12 mouse cellular contexts compared by ENCODE assay signal in the genomic region with DNA sequence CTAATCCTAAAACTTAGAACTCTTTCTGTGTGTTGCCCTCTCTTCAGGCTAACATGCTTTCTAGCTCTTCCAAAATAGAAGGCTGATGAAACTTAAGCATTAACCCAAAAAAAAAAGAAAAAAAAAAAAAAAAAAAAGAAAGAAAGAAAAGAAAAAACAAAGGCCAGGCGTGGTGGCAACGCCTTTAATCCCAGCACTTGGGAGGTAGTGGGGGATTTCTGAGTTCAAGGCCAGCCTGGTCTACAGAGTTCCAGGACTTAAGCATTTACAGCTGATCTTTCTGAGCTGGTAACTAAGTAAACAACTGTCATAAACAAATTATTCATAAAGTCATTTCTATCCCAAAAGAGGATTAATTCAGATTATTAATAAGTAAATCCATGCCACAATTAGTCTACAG. TPM values are rescaled to one million over a fixed set of nuclear protein-coding genes. Genes with fewer than 3 reads are reported as not detected.
A peak's percentile ranks its signal among the peaks of the same experiment; 100 is the strongest.
DNase-seq lines count a peak whose midpoint lies in the region; ATAC-seq and TF ChIP-seq lines count a peak whose summit lies in the region.
"Had no signal": no experiment of that assay in that cellular context is flagged by ENCODE, and none has a peak within 500 bp of the region (broad histone marks: within the 10 kb centered on the region; RNA-seq: fewer than 3 reads in every experiment).

No protein-coding gene starts in this region.

- DNase-seq in kidney, postnatal 4 days = no peak
- DNase-seq in MEL (ENCODE audit: low read depth, low spot score) = no peak
- no peak for DNase-seq in midbrain, embryonic 14.5 days
- DNase-seq in urinary bladder, postnatal 25 days (ENCODE audit: low spot score) = no peak
- no peak for DNase-seq in heart, adult 18-20 months
- DNase-seq: cerebellum, postnatal 36 days; gastrocnemius, postnatal 14 days; right cerebral cortex, postnatal 4 days; thymus, postnatal 25 days had no signal

- WGBS in kidney, embryonic 16.5 days = 80% methylated on average over 2 of the region's 2 CpGs
- 83% methylated on average over 2 of the region's 2 CpGs for WGBS in hindbrain, embryonic 13.5 days
- 87% methylated on average over 2 of the region's 2 CpGs for WGBS in midbrain, embryonic 14.5 days

- H3K9ac ChIP-seq in kidney, embryonic 16.5 days (replicated peaks; ENCODE audit: low read length) = no peak overlapping the region
- peak overlapping the region; percentile 97 for H3K9ac ChIP-seq in MEL (ENCODE audit: control insufficient read depth, low read depth, low read length, poor library complexity, severe bottlenecking)
- H3K9ac ChIP-seq in hindbrain, embryonic 13.5 days = no peak overlapping the region
- no peak overlapping the region for H3K9ac ChIP-seq in midbrain, embryonic 14.5 days (replicated peaks; ENCODE audit: low read length)

- peak overlapping the region; percentile 68 for H3K4me2 ChIP-seq in kidney, embryonic 16.5 days (replicated peaks; ENCODE audit: low read depth, low read length)
- peak overlapping the region; percentile 76 for H3K4me2 ChIP-seq in hindbrain, embryonic 13.5 days
- peak overlapping the region; percentile 21 for H3K4me2 ChIP-seq in midbrain, embryonic 14.5 days (ENCODE audit: low read length)

- H3K4me1 ChIP-seq in kidney, embryonic 16.5 days (ENCODE audit: insufficient read depth, low read length) = peaks cover 17% of the 10 kb centered on the region
- peaks cover 8 to 13% of the 10 kb centered on the region in 2 experiments for H3K4me1 ChIP-seq in MEL (ENCODE audit: control insufficient read depth in 1 of 2, insufficient read depth in 2 of 2, low read length in 2 of 2)
- peaks cover 29% of the 10 kb centered on the region for H3K4me1 ChIP-seq in hindbrain, embryonic 13.5 days (replicated peaks)
- H3K4me1 ChIP-seq in midbrain, embryonic 14.5 days (ENCODE audit: control insufficient read depth, insufficient read depth, low read length) = peaks cover 16% of the 10 kb centered on the region

- H3K79me2 ChIP-seq in MEL (ENCODE audit: control insufficient read depth, insufficient read depth, low read length, poor library complexity) = peaks cover 65% of the 10 kb centered on the region

- no peak overlapping the region for H3K27ac ChIP-seq in kidney, embryonic 16.5 days (ENCODE audit: low read length)
- no peak overlapping the region for H3K27ac ChIP-seq in MEL (ENCODE audit: control insufficient read depth, low read depth, low read length)
- H3K27ac ChIP-seq in hindbrain, embryonic 13.5 days = no peak overlapping the region
- no peak overlapping the region for H3K27ac ChIP-seq in midbrain, embryonic 14.5 days (replicated peaks; ENCODE audit: low read depth, low read length)

- no peaks in the 10 kb centered on the region for H3K36me3 ChIP-seq in kidney, embryonic 16.5 days (ENCODE audit: insufficient read depth, low read length)
- H3K36me3 ChIP-seq in MEL (ENCODE audit: control insufficient read depth in 1 of 2, insufficient read depth in 2 of 2, low read length in 2 of 2) = peaks cover 0 to 22% of the 10 kb centered on the region in 2 experiments; a peak in 3 of 4 replicates
- peaks cover 2% of the 10 kb centered on the region; the same call in 1 of the 2 replicates for H3K36me3 ChIP-seq in hindbrain, embryonic 13.5 days
- no peaks in the 10 kb centered on the region for H3K36me3 ChIP-seq in midbrain, embryonic 14.5 days (ENCODE audit: control insufficient read depth, insufficient read depth, low read length)

- no peak for TF ChIP-seq POLR2A in MEL (IDR thresholded peaks at IDR 0.05; ENCODE audit: control insufficient read depth in 1 of 2, insufficient read depth in 1 of 2, low read depth in 1 of 2, low read length in 2 of 2, poor library complexity in 1 of 2)

- no peak for TF ChIP-seq CTCF in MEL (IDR thresholded peaks at IDR 0.05 in 2 of 3, conservative IDR thresholded peaks at IDR 0.05 in 1 of 3; ENCODE audit: control insufficient read depth in 1 of 3, insufficient read depth in 1 of 3, low read depth in 2 of 3, low read length in 3 of 3, poor library complexity in 1 of 3, severe bottlenecking in 1 of 3)

- peak overlapping the region; percentile 16; the same call in 1 of the 2 replicates for H3K4me3 ChIP-seq in kidney, embryonic 16.5 days (ENCODE audit: low read length)
- H3K4me3 ChIP-seq in MEL (ENCODE audit: control insufficient read depth in 1 of 2, insufficient read depth in 1 of 2, low read depth in 2 of 2, low read length in 2 of 2) = peak overlapping the region; percentile 35 to 77; a peak in 3 of 4 replicates
- no peak overlapping the region for H3K4me3 ChIP-seq in hindbrain, embryonic 13.5 days
- H3K4me3 ChIP-seq in midbrain, embryonic 14.5 days (replicated peaks; ENCODE audit: low read depth, low read length) = no peak overlapping the region

- H3K27me3 ChIP-seq in kidney, embryonic 16.5 days (ENCODE audit: insufficient read depth, low read length) = no peaks in the 10 kb centered on the region
- H3K27me3 ChIP-seq in MEL (ENCODE audit: control insufficient read depth in 1 of 2, insufficient read depth in 2 of 2, low read length in 2 of 2) = no peaks in the 10 kb centered on the region
- no peaks in the 10 kb centered on the region for H3K27me3 ChIP-seq in hindbrain, embryonic 13.5 days
- H3K27me3 ChIP-seq in midbrain, embryonic 14.5 days (ENCODE audit: control insufficient read depth, insufficient read depth, low read length) = no peaks in the 10 kb centered on the region
- H3K27me3 ChIP-seq: Patski had no signal

- ATAC-seq in kidney, embryonic 16.5 days (ENCODE audit: low FRiP score, low TSS enrichment) = no peak
- no peak for ATAC-seq in hindbrain, embryonic 13.5 days (ENCODE audit: low FRiP score)
- no peak for ATAC-seq in midbrain, embryonic 14.5 days (ENCODE audit: low FRiP score, low TSS enrichment)
- ATAC-seq: Patski had no signal

- no peak for TF ChIP-seq EP300 in MEL (IDR thresholded peaks at IDR 0.05; ENCODE audit: low read depth in 1 of 2, low read length in 2 of 2)

- no peaks in the 10 kb centered on the region for H3K9me3 ChIP-seq in kidney, embryonic 16.5 days (ENCODE audit: low read length)
- no peaks in the 10 kb centered on the region for H3K9me3 ChIP-seq in MEL (replicated peaks; ENCODE audit: insufficient read depth, low read length)
- no peaks in the 10 kb centered on the region for H3K9me3 ChIP-seq in hindbrain, embryonic 13.5 days
- H3K9me3 ChIP-seq in midbrain, embryonic 14.5 days (ENCODE audit: control insufficient read depth, low read length) = no peaks in the 10 kb centered on the region

- TF ChIP-seq RAD21 in MEL (IDR thresholded peaks at IDR 0.05; ENCODE audit: low read depth, low read length) = no peak

TF ChIP-seq in MEL, 35 proteins besides CTCF, POLR2A, EP300 and RAD21:
- TF ChIP-seq MYB (IDR thresholded peaks at IDR 0.05; ENCODE audit: low read depth, low read length) = no peak
- no peak for TF ChIP-seq SMC3 (IDR thresholded peaks at IDR 0.05; ENCODE audit: low read depth, low read length)
- TF ChIP-seq MYC (IDR thresholded peaks at IDR 0.05; ENCODE audit: low read depth, low read length) = no peak
- TF ChIP-seq GATA1 (IDR thresholded peaks at IDR 0.05; ENCODE audit: low read depth, low read length) = no peak
- TF ChIP-seq CHD1 (IDR thresholded peaks at IDR 0.05; ENCODE audit: low read depth, low read length) = no peak
- TF ChIP-seq CHD2 (IDR thresholded peaks at IDR 0.05; ENCODE audit: low read length) = no peak
- no peak for TF ChIP-seq NRF1 (IDR thresholded peaks at IDR 0.05; ENCODE audit: insufficient read depth, low read depth, low read length, poor library complexity, severe bottlenecking)
- no peak for TF ChIP-seq USF1 (IDR thresholded peaks at IDR 0.05; ENCODE audit: low read depth, low read length)
- TF ChIP-seq ELF1 (IDR thresholded peaks at IDR 0.05; ENCODE audit: low read depth, low read length) = no peak
- no peak for TF ChIP-seq MAX (IDR thresholded peaks at IDR 0.05; ENCODE audit: low read length)
- no peak for TF ChIP-seq ZC3H11A (IDR thresholded peaks at IDR 0.05; ENCODE audit: low read depth, low read length)
- no peak for TF ChIP-seq POLR2AphosphoS5 (IDR thresholded peaks at IDR 0.05; ENCODE audit: borderline replicate concordance, low read depth, low read length)
- no peak for TF ChIP-seq KAT2A (conservative IDR thresholded peaks at IDR 0.05; ENCODE audit: low read depth, low read length)
- no peak for TF ChIP-seq TAL1 (IDR thresholded peaks at IDR 0.05; ENCODE audit: low read length)

RNA-seq across cellular contexts. Expression of gene Sumo1, which starts 1.8 kb away (rescaled TPM):
- polyA plus RNA-seq in kidney, embryonic 16.5 days (2015; fragmentation: Nextera tagmentation; extraction: Ambion mirVana) = 370 and 375 TPM in 2 replicates
- 129 and 143 TPM in 2 replicates for total RNA-seq in MEL (2012; rRNA removed)
- polyA plus RNA-seq in MEL (2012; ENCODE audit: insufficient read depth in 1 of 2, insufficient read length in 2 of 2, low read depth in 1 of 2, low replicate concordance in 2 of 2, missing spikeins in 1 of 2) = 100 to 1,000 TPM in 1 of 2 experiments, not detected in 1; 131 TPM
- 410 and 416 TPM in 2 replicates for polyA plus RNA-seq in hindbrain, embryonic 13.5 days (2015; fragmentation: Nextera tagmentation; extraction: Ambion mirVana)
- 387 and 419 TPM in 2 replicates for polyA plus RNA-seq in midbrain, embryonic 14.5 days (2014; fragmentation: Nextera tagmentation; extraction: Ambion mirVana)
- total RNA-seq in heart, adult 18-20 months (2021) = 10 to 100 TPM; 57.6 to 67.6 TPM

RNA-seq across cellular contexts. Expression of gene Nop58, which starts 15.9 kb away (rescaled TPM):
- polyA plus RNA-seq in kidney, embryonic 16.5 days (2015; fragmentation: Nextera tagmentation; extraction: Ambion mirVana) = 235 and 246 TPM in 2 replicates
- 513 and 590 TPM in 2 replicates for total RNA-seq in MEL (2012; rRNA removed)
- 1,000 to 10,000 TPM in 1 of 2 experiments, 100 to 1,000 TPM in 1; 474 to 1,828 TPM for polyA plus RNA-seq in MEL (2012; ENCODE audit: insufficient read depth in 1 of 2, insufficient read length in 2 of 2, low read depth in 1 of 2, low replicate concordance in 2 of 2, missing spikeins in 1 of 2)
- 168 and 175 TPM in 2 replicates for polyA plus RNA-seq in hindbrain, embryonic 13.5 days (2015; fragmentation: Nextera tagmentation; extraction: Ambion mirVana)
- 135 and 140 TPM in 2 replicates for polyA plus RNA-seq in midbrain, embryonic 14.5 days (2014; fragmentation: Nextera tagmentation; extraction: Ambion mirVana)
- total RNA-seq in heart, adult 18-20 months (2021) = 10 to 100 TPM; 30.1 to 33.1 TPM

Comparison
In these comparisons a context has a peak if more than half of its experiments do, and no peak if none do; other contexts are left out.
1. H3K4me2 ChIP-seq: peak in every context shown above with its lines; median percentile 76 in hindbrain, embryonic 13.5 days; 68 in kidney, embryonic 16.5 days; 21 in midbrain, embryonic 14.5 days.
2. H3K4me3 ChIP-seq: peak in kidney, embryonic 16.5 days (single experiment) and MEL (2 of 2); none in hindbrain, embryonic 13.5 days (single experiment) and midbrain, embryonic 14.5 days (single experiment).